ENCODE assay signal across 12 mouse cellular contexts in the genomic region with DNA sequence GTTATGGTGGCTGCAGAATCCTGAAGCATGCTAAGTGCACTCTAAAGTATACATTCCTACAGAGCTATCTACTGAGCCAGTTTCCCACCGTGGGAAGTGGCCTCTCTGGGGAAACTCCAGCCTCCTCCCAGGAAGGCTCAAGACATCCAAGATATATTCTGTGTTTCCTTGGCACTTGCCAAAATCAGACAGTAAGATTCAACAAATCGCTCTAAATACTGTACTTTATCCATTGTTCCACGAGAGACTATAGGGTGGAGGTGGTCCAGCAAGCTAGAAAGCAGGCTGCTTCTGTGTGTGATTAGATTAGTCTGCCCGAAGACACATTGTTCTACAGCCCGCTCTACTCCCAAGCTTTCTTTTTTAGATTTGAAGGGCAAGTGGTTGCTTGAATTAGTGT.
DNase-seq lines count a peak whose midpoint lies in the region; ATAC-seq and TF ChIP-seq lines count a peak whose summit lies in the region.
"Had no signal": no experiment of that assay in that cellular context is flagged by ENCODE, and none has a peak within 500 bp of the region (broad histone marks: within the 10 kb centered on the region; RNA-seq: fewer than 3 reads in every experiment).

No protein-coding gene starts in this region.

- no peak overlapping the region for H3K4me3 ChIP-seq in heart, adult 2 months
- no peak overlapping the region for H3K4me3 ChIP-seq in heart, embryonic 10.5 days
- no peak overlapping the region for H3K4me3 ChIP-seq in limb, embryonic 15.5 days
- no peak overlapping the region for H3K4me3 ChIP-seq in limb, embryonic 10.5 days
- H3K4me3 ChIP-seq in heart, postnatal 0 days (ENCODE audit: low read depth, low read length) = no peak overlapping the region
- H3K4me3 ChIP-seq in midbrain, embryonic 16.5 days (ENCODE audit: low read depth, low read length) = no peak overlapping the region
- H3K4me3 ChIP-seq: forebrain, embryonic 13.5 days; layer of hippocampus, adult 2 months; limb, embryonic 12.5 days had no signal

- peaks cover 13% of the 10 kb centered on the region for H3K4me1 ChIP-seq in heart, adult 2 months (ENCODE audit: control insufficient read depth, insufficient read depth, low read length)
- peaks cover 10% of the 10 kb centered on the region for H3K4me1 ChIP-seq in heart, embryonic 10.5 days
- peaks cover 10% of the 10 kb centered on the region; the same call in 1 of the 2 replicates for H3K4me1 ChIP-seq in limb, embryonic 15.5 days
- peaks cover 3% of the 10 kb centered on the region; the same call in 1 of the 2 replicates for H3K4me1 ChIP-seq in limb, embryonic 10.5 days
- peaks cover 3% of the 10 kb centered on the region for H3K4me1 ChIP-seq in heart, postnatal 0 days (ENCODE audit: control insufficient read depth, insufficient read depth)
- H3K4me1 ChIP-seq in midbrain, embryonic 16.5 days (ENCODE audit: control insufficient read depth, insufficient read depth, low read length) = peaks cover 3% of the 10 kb centered on the region; the same call in 1 of the 2 replicates

- H3K9ac ChIP-seq in heart, adult 2 months (ENCODE audit: low read depth, low read length) = no peak overlapping the region
- no peak overlapping the region for H3K9ac ChIP-seq in limb, embryonic 15.5 days
- no peak overlapping the region for H3K9ac ChIP-seq in heart, postnatal 0 days (replicated peaks; ENCODE audit: low read depth, low read length)
- no peak overlapping the region for H3K9ac ChIP-seq in midbrain, embryonic 16.5 days (ENCODE audit: low read depth, low read length)
- H3K9ac ChIP-seq: forebrain, embryonic 13.5 days; limb, embryonic 12.5 days had no signal

- intact Hi-C loops in heart, adult 2 months (cut with DNase I) = loop anchor here (10.0 kb wide), 2 partner anchors 247 to 1447 kb away; no protein-coding TSS in a partner anchor

- peak overlapping the region; percentile 32 for H3K27ac ChIP-seq in heart, adult 2 months
- no peak overlapping the region; the same call in 1 of the 2 replicates for H3K27ac ChIP-seq in heart, embryonic 10.5 days
- peak overlapping the region; percentile 47; the same call in 1 of the 2 replicates for H3K27ac ChIP-seq in limb, embryonic 15.5 days
- no peak overlapping the region for H3K27ac ChIP-seq in limb, embryonic 10.5 days
- H3K27ac ChIP-seq in heart, postnatal 0 days (ENCODE audit: low read depth) = peak overlapping the region; percentile 73
- H3K27ac ChIP-seq in midbrain, embryonic 16.5 days (ENCODE audit: low read length) = no peak overlapping the region
- H3K27ac ChIP-seq: forebrain, embryonic 13.5 days; layer of hippocampus, adult 2 months; limb, embryonic 12.5 days had no signal

- no peaks in the 10 kb centered on the region for H3K27me3 ChIP-seq in heart, adult 2 months (ENCODE audit: control insufficient read depth, insufficient read depth, low read length)
- H3K27me3 ChIP-seq in heart, embryonic 10.5 days (ENCODE audit: insufficient read depth, poor library complexity, severe bottlenecking) = no peaks in the 10 kb centered on the region
- no peaks in the 10 kb centered on the region for H3K27me3 ChIP-seq in limb, embryonic 15.5 days
- no peaks in the 10 kb centered on the region for H3K27me3 ChIP-seq in limb, embryonic 10.5 days (ENCODE audit: low read depth, poor library complexity, severe bottlenecking)
- no peaks in the 10 kb centered on the region for H3K27me3 ChIP-seq in heart, postnatal 0 days (ENCODE audit: control insufficient read depth, insufficient read depth, low read length)
- no peaks in the 10 kb centered on the region for H3K27me3 ChIP-seq in midbrain, embryonic 16.5 days (ENCODE audit: control insufficient read depth, insufficient read depth, low read depth, low read length)
- H3K27me3 ChIP-seq: forebrain, embryonic 13.5 days; limb, embryonic 12.5 days had no signal

- no peak for TF ChIP-seq CTCF in heart, adult 2 months (IDR thresholded peaks at IDR 0.05)
- TF ChIP-seq CTCF in heart, postnatal 0 days (IDR thresholded peaks at IDR 0.05; ENCODE audit: low read depth) = no peak

- ATAC-seq in limb, embryonic 15.5 days (ENCODE audit: insufficient number of reproducible peaks, low FRiP score, low TSS enrichment, low read depth) = no peak
- ATAC-seq in heart, postnatal 0 days (ENCODE audit: insufficient read depth, low read depth) = peak; percentile 53
- ATAC-seq in midbrain, embryonic 16.5 days = no peak
- ATAC-seq: forebrain, embryonic 13.5 days had no signal

- TF ChIP-seq POLR2A in heart, adult 2 months (IDR thresholded peaks at IDR 0.05; ENCODE audit: insufficient read depth, low read depth, low read length) = no peak

- no peak for DNase-seq in heart, adult 2 months
- no peak for DNase-seq in heart, embryonic 10.5 days (ENCODE audit: low spot score)
- no peak for DNase-seq in limb, embryonic 10.5 days (ENCODE audit: low spot score)
- DNase-seq in heart, postnatal 0 days (ENCODE audit: low spot score) = peak; percentile 56
- DNase-seq in lung, postnatal 36 days = peak; percentile 54
- no peak for DNase-seq in ovary, adult 18-20 months (ENCODE audit: low spot score)
- DNase-seq: cerebellum, adult 2 months had no signal

- WGBS in heart, adult 2 months = 27% methylated on average over 5 of the region's 5 CpGs
- WGBS in heart, embryonic 10.5 days = 41% methylated on average over 5 of the region's 5 CpGs
- 52% methylated on average over 5 of the region's 5 CpGs for WGBS in limb, embryonic 15.5 days
- 84% methylated on average over 5 of the region's 5 CpGs for WGBS in limb, embryonic 10.5 days
- 25% methylated on average over 5 of the region's 5 CpGs for WGBS in heart, postnatal 0 days
- 71% methylated on average over 5 of the region's 5 CpGs for WGBS in midbrain, embryonic 16.5 days

- no peak for TF ChIP-seq EP300 in heart, adult 2 months (IDR thresholded peaks at IDR 0.05; ENCODE audit: insufficient read depth, low read depth, low read length)
- no peak for TF ChIP-seq EP300 in heart, postnatal 0 days (IDR thresholded peaks at IDR 0.05; ENCODE audit: low read depth)

- H3K79me2 ChIP-seq in heart, adult 2 months (replicated peaks; ENCODE audit: control insufficient read depth, insufficient read depth, low read length) = no peaks in the 10 kb centered on the region

- no peaks in the 10 kb centered on the region; the same call in 1 of the 2 replicates for H3K36me3 ChIP-seq in heart, adult 2 months (ENCODE audit: control insufficient read depth, insufficient read depth, low read length)
- H3K36me3 ChIP-seq in heart, embryonic 10.5 days = no peaks in the 10 kb centered on the region
- H3K36me3 ChIP-seq in limb, embryonic 15.5 days = no peaks in the 10 kb centered on the region
- no peaks in the 10 kb centered on the region for H3K36me3 ChIP-seq in limb, embryonic 10.5 days
- no peaks in the 10 kb centered on the region for H3K36me3 ChIP-seq in heart, postnatal 0 days (replicated peaks; ENCODE audit: control insufficient read depth, insufficient read depth, low read length)
- H3K36me3 ChIP-seq in midbrain, embryonic 16.5 days (ENCODE audit: control insufficient read depth, insufficient read depth, low read length) = no peaks in the 10 kb centered on the region

- no peak overlapping the region for H3K4me2 ChIP-seq in limb, embryonic 15.5 days
- peak overlapping the region; percentile 19; the same call in 1 of the 2 replicates for H3K4me2 ChIP-seq in heart, postnatal 0 days (ENCODE audit: low read depth, low read length)
- H3K4me2 ChIP-seq in midbrain, embryonic 16.5 days (ENCODE audit: low read length) = no peak overlapping the region
- H3K4me2 ChIP-seq: forebrain, embryonic 13.5 days; limb, embryonic 12.5 days had no signal

- H3K9me3 ChIP-seq in heart, embryonic 10.5 days = no peaks in the 10 kb centered on the region
- H3K9me3 ChIP-seq in limb, embryonic 15.5 days = no peaks in the 10 kb centered on the region
- no peaks in the 10 kb centered on the region for H3K9me3 ChIP-seq in limb, embryonic 10.5 days (replicated peaks)
- no peaks in the 10 kb centered on the region for H3K9me3 ChIP-seq in heart, postnatal 0 days (replicated peaks; ENCODE audit: control insufficient read depth, low read length)
- no peaks in the 10 kb centered on the region for H3K9me3 ChIP-seq in midbrain, embryonic 16.5 days (replicated peaks; ENCODE audit: control insufficient read depth, low read length, poor library complexity, severe bottlenecking)
- H3K9me3 ChIP-seq: forebrain, embryonic 13.5 days; limb, embryonic 12.5 days had no signal

Comparison
In these comparisons a context has a peak if more than half of its experiments do, and no peak if none do; other contexts are left out.
1. DNase-seq: peak in heart, postnatal 0 days (single experiment) and lung, postnatal 36 days (single experiment); none in heart, adult 2 months (0 of 2), heart, embryonic 10.5 days (single experiment), limb, embryonic 10.5 days (single experiment) and ovary, adult 18-20 months (single experiment).
2. H3K27ac ChIP-seq: peak in heart, adult 2 months (single experiment), limb, embryonic 15.5 days (single experiment) and heart, postnatal 0 days (single experiment); none in heart, embryonic 10.5 days (single experiment), limb, embryonic 10.5 days (single experiment) and midbrain, embryonic 16.5 days (single experiment).